ENCODE assay signal across 8 mouse cellular contexts in the genomic region with DNA sequence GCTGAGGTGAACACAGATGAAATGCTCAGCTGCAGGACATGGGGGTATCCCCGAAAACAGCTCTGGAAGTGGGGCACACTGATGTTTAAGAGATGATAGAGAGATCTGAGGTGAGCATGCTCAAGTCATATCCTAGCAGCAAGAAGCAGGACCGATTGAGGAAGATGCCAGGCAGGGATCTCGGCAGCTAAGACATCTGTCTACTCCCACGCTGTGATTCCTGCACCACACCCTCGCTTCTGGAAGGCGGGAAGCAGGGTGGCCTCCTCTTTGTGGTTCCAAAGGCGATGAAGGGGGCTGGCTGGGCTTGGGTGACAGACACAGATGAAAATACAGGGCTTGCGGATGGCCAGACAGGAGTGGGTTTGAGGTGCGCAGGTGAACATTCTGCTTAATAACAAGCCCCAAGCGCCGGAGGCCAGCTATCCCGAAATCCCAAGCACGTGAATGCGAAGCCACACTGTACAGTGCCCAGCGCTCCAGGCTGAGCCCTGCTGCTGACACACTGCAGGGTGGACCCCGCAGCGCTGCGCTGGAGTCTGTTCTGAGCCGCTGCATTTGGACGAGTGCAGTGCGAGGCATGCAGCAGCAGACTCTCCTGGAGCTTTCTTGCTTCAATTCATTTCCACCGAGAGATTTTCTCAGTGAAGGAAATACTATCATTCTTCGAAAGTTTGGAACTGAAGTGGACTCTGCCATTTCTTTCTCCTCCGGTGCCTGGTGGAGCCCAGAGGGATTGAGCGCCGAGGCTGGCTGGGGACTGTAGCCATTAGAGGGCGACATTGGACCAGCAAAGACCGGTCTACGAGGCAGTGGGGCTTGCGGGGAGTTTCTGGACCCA.
DNase-seq lines count a peak whose midpoint lies in the region; ATAC-seq lines count a peak whose summit lies in the region.

No protein-coding gene starts in this region.

- H3K9ac ChIP-seq in forebrain, embryonic 11.5 days (ENCODE audit: low read length) = peak overlapping the region; percentile 44
- H3K9ac ChIP-seq in heart, embryonic 12.5 days = no peak overlapping the region
- H3K9ac ChIP-seq in kidney, embryonic 16.5 days (replicated peaks; ENCODE audit: low read length) = 0 out of 2 replicates have a peak overlapping the region, but pooled peaks have one; percentile 44
- 0 out of 2 replicates have a peak overlapping the region, but pooled peaks have one; percentile 10 for H3K9ac ChIP-seq in limb, embryonic 15.5 days
- no peak overlapping the region for H3K9ac ChIP-seq in neural tube, embryonic 13.5 days

- H3K4me3 ChIP-seq in forebrain, embryonic 11.5 days (ENCODE audit: low read depth, low read length) = peak overlapping the region; percentile 15; the same call in 1 of the 2 replicates
- peak overlapping the region; percentile 19; the same call in 1 of the 2 replicates for H3K4me3 ChIP-seq in heart, embryonic 12.5 days
- H3K4me3 ChIP-seq in kidney, embryonic 16.5 days (ENCODE audit: low read length) = peak overlapping the region; percentile 27
- peak overlapping the region; percentile 19 for H3K4me3 ChIP-seq in limb, embryonic 15.5 days
- peak overlapping the region; percentile 2; the same call in 1 of the 2 replicates for H3K4me3 ChIP-seq in neural tube, embryonic 13.5 days

- H3K36me3 ChIP-seq in forebrain, embryonic 11.5 days (ENCODE audit: control insufficient read depth, insufficient read depth, low read length) = no peaks in the 10 kb centered on the region
- no peaks in the 10 kb centered on the region for H3K36me3 ChIP-seq in heart, embryonic 12.5 days
- H3K36me3 ChIP-seq in kidney, embryonic 16.5 days (ENCODE audit: insufficient read depth, low read length) = no peaks in the 10 kb centered on the region
- no peaks in the 10 kb centered on the region for H3K36me3 ChIP-seq in limb, embryonic 15.5 days
- H3K36me3 ChIP-seq in neural tube, embryonic 13.5 days = no peaks in the 10 kb centered on the region

- H3K9me3 ChIP-seq in forebrain, embryonic 11.5 days (ENCODE audit: control insufficient read depth, low read length) = no peaks in the 10 kb centered on the region
- H3K9me3 ChIP-seq in heart, embryonic 12.5 days (replicated peaks) = no peaks in the 10 kb centered on the region
- no peaks in the 10 kb centered on the region for H3K9me3 ChIP-seq in kidney, embryonic 16.5 days (ENCODE audit: low read length)
- no peaks in the 10 kb centered on the region for H3K9me3 ChIP-seq in limb, embryonic 15.5 days
- H3K9me3 ChIP-seq in neural tube, embryonic 13.5 days = no peaks in the 10 kb centered on the region

- peak; percentile 76 for ATAC-seq in forebrain, embryonic 11.5 days (replicated peaks; ENCODE audit: low FRiP score)
- peak; percentile 39; the same call in 1 of the 2 replicates for ATAC-seq in heart, embryonic 12.5 days (ENCODE audit: insufficient number of reproducible peaks, low FRiP score)
- ATAC-seq in kidney, embryonic 16.5 days (ENCODE audit: low FRiP score, low TSS enrichment) = peak; percentile 76
- ATAC-seq in limb, embryonic 15.5 days (ENCODE audit: insufficient number of reproducible peaks, low FRiP score, low TSS enrichment, low read depth) = peak; percentile 64; the same call in 1 of the 2 replicates
- peak; percentile 78 for ATAC-seq in neural tube, embryonic 13.5 days (ENCODE audit: low read depth)

- H3K27me3 ChIP-seq in forebrain, embryonic 11.5 days (ENCODE audit: control insufficient read depth, insufficient read depth, low read length) = no peaks in the 10 kb centered on the region
- H3K27me3 ChIP-seq in heart, embryonic 12.5 days (replicated peaks) = peaks cover 20% of the 10 kb centered on the region
- H3K27me3 ChIP-seq in kidney, embryonic 16.5 days (ENCODE audit: insufficient read depth, low read length) = 0 out of 2 replicates have a peak, but pooled peaks cover 5% of the 10 kb centered on the region
- 0 out of 2 replicates have a peak, but pooled peaks cover 11% of the 10 kb centered on the region for H3K27me3 ChIP-seq in limb, embryonic 15.5 days
- H3K27me3 ChIP-seq in neural tube, embryonic 13.5 days = peaks cover 17% of the 10 kb centered on the region

- WGBS in forebrain, embryonic 11.5 days = 20% methylated on average over 30 of the region's 30 CpGs
- WGBS in heart, embryonic 12.5 days = 19% methylated on average over 30 of the region's 30 CpGs
- WGBS in kidney, embryonic 16.5 days = 15% methylated on average over 30 of the region's 30 CpGs
- 18% methylated on average over 30 of the region's 30 CpGs for WGBS in limb, embryonic 15.5 days
- 20% methylated on average over 30 of the region's 30 CpGs for WGBS in neural tube, embryonic 13.5 days

- peak; percentile 44 for DNase-seq in A20 (ENCODE audit: low read depth, low spot score)
- DNase-seq in brain, embryonic 18.5 days (ENCODE audit: low read depth, low spot score) = peak; percentile 64
- DNase-seq in forebrain, embryonic 11.5 days (ENCODE audit: low spot score) = peak; percentile 88
- peak; percentile 20 for DNase-seq in urinary bladder, postnatal 10 days (ENCODE audit: low spot score)

- H3K27ac ChIP-seq in forebrain, embryonic 11.5 days (ENCODE audit: low read depth, low read length) = peak overlapping the region; percentile 62
- no peak overlapping the region for H3K27ac ChIP-seq in heart, embryonic 12.5 days (ENCODE audit: poor library complexity, severe bottlenecking)
- no peak overlapping the region for H3K27ac ChIP-seq in kidney, embryonic 16.5 days (ENCODE audit: low read length)
- H3K27ac ChIP-seq in limb, embryonic 15.5 days = no peak overlapping the region
- no peak overlapping the region for H3K27ac ChIP-seq in neural tube, embryonic 13.5 days (replicated peaks)

- peak overlapping the region; percentile 34; the same call in 1 of the 2 replicates for H3K4me2 ChIP-seq in forebrain, embryonic 11.5 days (ENCODE audit: low read depth, low read length, severe bottlenecking)
- H3K4me2 ChIP-seq in heart, embryonic 12.5 days = peak overlapping the region; percentile 61
- peak overlapping the region; percentile 56 for H3K4me2 ChIP-seq in kidney, embryonic 16.5 days (replicated peaks; ENCODE audit: low read depth, low read length)
- H3K4me2 ChIP-seq in limb, embryonic 15.5 days = peak overlapping the region; percentile 52
- H3K4me2 ChIP-seq in neural tube, embryonic 13.5 days = peak overlapping the region; percentile 36

- H3K4me1 ChIP-seq in forebrain, embryonic 11.5 days (replicated peaks; ENCODE audit: control insufficient read depth, insufficient read depth, low read length) = peaks cover 17% of the 10 kb centered on the region; the same call in 1 of the 2 replicates
- peaks cover 12% of the 10 kb centered on the region for H3K4me1 ChIP-seq in heart, embryonic 12.5 days (replicated peaks)
- peaks cover 9% of the 10 kb centered on the region for H3K4me1 ChIP-seq in kidney, embryonic 16.5 days (ENCODE audit: insufficient read depth, low read length)
- H3K4me1 ChIP-seq in limb, embryonic 15.5 days = peaks cover 7% of the 10 kb centered on the region
- H3K4me1 ChIP-seq in neural tube, embryonic 13.5 days (replicated peaks) = peaks cover 17% of the 10 kb centered on the region

Comparison
In these comparisons a context has a peak if more than half of its experiments do, and no peak if none do; other contexts are left out.
1. DNase-seq: peak in every context shown above with its lines; median percentile 88 in forebrain, embryonic 11.5 days; 64 in brain, embryonic 18.5 days; 44 in A20; 20 in urinary bladder, postnatal 10 days.
2. H3K9ac ChIP-seq: peak in forebrain, embryonic 11.5 days (single experiment), kidney, embryonic 16.5 days (single experiment) and limb, embryonic 15.5 days (single experiment); none in heart, embryonic 12.5 days (single experiment) and neural tube, embryonic 13.5 days (single experiment).
3. Peak in every context shown above with its lines, with median percentiles within 50 percentile points of each other: ATAC-seq, H3K4me2 ChIP-seq and H3K4me3 ChIP-seq.